Mouse (Mus musculus) midbrain, embryonic 13.5 days (tissue): ENCODE measurements around the gene Car1. TPM values are rescaled to one million over a fixed set of nuclear protein-coding genes. Genes with fewer than 3 reads are reported as not detected.
"Not testable (repeated sequence)": the region's sequence is repeated elsewhere in the genome, so short reads cannot be mapped to it uniquely, and the experiment has no call there.

Source experiments
- ATAC-seq: fragments of 200-750 bp; cut with Nextera tagmentation; 2 replicates; pipeline ENCODE4 v1.8.0; 2017; ENCODE audit warnings: mild to moderate bottlenecking, moderate TSS enrichment, moderate library complexity
- H3K27ac ChIP-seq: fragments of 300-500 bp; sonication (generic); 2 replicates; pipeline ENCODE4 v1.5.1; 2015; ENCODE audit warnings: inconsistent platforms, mild to moderate bottlenecking, moderate library complexity
- H3K27me3 ChIP-seq: fragments of 300-500 bp; sonication (generic); 2 replicates; pipeline ENCODE4 v1.6.1; 2015; ENCODE audit warnings: mild to moderate bottlenecking, inconsistent platforms
- H3K36me3 ChIP-seq: fragments of 300-500 bp; sonication (generic); 2 replicates; pipeline ENCODE4 v1.6.1; 2015; ENCODE audit warnings: mild to moderate bottlenecking, inconsistent platforms
- H3K4me1 ChIP-seq: fragments of 300-500 bp; sonication (generic); replicated peaks from 2 replicates; pipeline ENCODE4 v1.6.1; 2015; ENCODE audit warnings: inconsistent platforms
- H3K4me2 ChIP-seq: fragments of 300-500 bp; sonication (generic); replicated peaks from 2 replicates; pipeline ENCODE4 v1.6.1; 2015; ENCODE audit warnings: moderate library complexity, mild to moderate bottlenecking, inconsistent platforms
- H3K4me3 ChIP-seq: fragments of 300-500 bp; sonication (generic); replicated peaks from 2 replicates; pipeline ENCODE4 v1.5.1; 2015; ENCODE audit warnings: mild to moderate bottlenecking, inconsistent platforms
- H3K9ac ChIP-seq: fragments of 300-500 bp; sonication (generic); replicated peaks from 2 replicates; pipeline ENCODE4 v1.6.1; 2015; ENCODE audit warnings: mild to moderate bottlenecking, inconsistent platforms
- H3K9me3 ChIP-seq: fragments of 300-500 bp; sonication (generic); 2 replicates; pipeline ENCODE4 v1.6.1; 2016; ENCODE audit warnings: mild to moderate bottlenecking, inconsistent platforms
- WGBS: fragments of 180-500 bp; shearing (Covaris S2); methylation state at CpG from one replicate; pipeline ENCODE4 v1.1.7; 2015; 5-methylcytosine and 5-hydroxymethylcytosine counted together
- polyA plus RNA-seq: library from polyadenylated mRNA; unstranded; fragments of >200 nt; fragmentation: Nextera tagmentation; extraction: Ambion mirVana; gene quantifications from 2 replicates; pipeline ENCODE4 v1.2.1, GENCODE M21; 2015

Car1 gene
- polyA plus RNA-seq, 1 experiment from 2014 or later, result not detected

- H3K9me3 ChIP-seq, H3K27me3 ChIP-seq, H3K9ac ChIP-seq, ATAC-seq, H3K4me2 ChIP-seq, H3K4me1 ChIP-seq, H3K36me3 ChIP-seq, H3K4me3 ChIP-seq, H3K27ac ChIP-seq: not testable (repeated sequence)
- 70% methylated on average over 3 of the region's 3 CpGs for WGBS
These were observed 31.5 kb downstream of the Car1 start for GRCm38 (mm10) chr3:14776497-14777162.

DNA sequence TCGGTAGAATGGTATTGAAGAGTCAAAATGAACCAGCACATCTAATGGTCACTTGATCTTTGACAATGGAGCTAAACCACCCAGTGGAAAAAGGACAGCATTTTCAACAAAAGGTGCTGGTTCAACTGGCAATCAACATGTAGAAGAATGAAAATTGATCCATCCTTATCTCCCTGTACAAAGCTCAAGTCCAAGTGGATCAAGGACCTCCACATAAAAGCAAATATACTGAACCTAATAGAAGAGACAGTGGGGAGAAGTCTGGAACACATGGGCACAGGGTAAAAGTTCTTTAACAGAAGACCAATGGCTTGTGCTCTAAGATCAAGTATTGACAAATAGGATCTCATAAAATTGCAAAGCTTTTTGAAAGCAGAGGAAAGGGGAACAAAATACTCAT, 33.6 kb downstream of the Car1 start:
- 87% methylated on average over 1 of the region's 1 CpGs for WGBS
- not testable (repeated sequence) for H3K9ac ChIP-seq, H3K4me1 ChIP-seq, H3K27me3 ChIP-seq, ATAC-seq, H3K9me3 ChIP-seq, H3K27ac ChIP-seq, H3K4me2 ChIP-seq, H3K4me3 ChIP-seq, H3K36me3 ChIP-seq

GRCm38 (mm10) chr3:14772473-14772872, 35.7 kb downstream of the Car1 start:
- H3K36me3 ChIP-seq, H3K9ac ChIP-seq, H3K4me1 ChIP-seq, H3K27me3 ChIP-seq, H3K4me3 ChIP-seq, ATAC-seq, H3K27ac ChIP-seq, H3K9me3 ChIP-seq, H3K4me2 ChIP-seq: not testable (repeated sequence)
- WGBS, result 93% methylated on average over 1 of the region's 1 CpGs

DNA sequence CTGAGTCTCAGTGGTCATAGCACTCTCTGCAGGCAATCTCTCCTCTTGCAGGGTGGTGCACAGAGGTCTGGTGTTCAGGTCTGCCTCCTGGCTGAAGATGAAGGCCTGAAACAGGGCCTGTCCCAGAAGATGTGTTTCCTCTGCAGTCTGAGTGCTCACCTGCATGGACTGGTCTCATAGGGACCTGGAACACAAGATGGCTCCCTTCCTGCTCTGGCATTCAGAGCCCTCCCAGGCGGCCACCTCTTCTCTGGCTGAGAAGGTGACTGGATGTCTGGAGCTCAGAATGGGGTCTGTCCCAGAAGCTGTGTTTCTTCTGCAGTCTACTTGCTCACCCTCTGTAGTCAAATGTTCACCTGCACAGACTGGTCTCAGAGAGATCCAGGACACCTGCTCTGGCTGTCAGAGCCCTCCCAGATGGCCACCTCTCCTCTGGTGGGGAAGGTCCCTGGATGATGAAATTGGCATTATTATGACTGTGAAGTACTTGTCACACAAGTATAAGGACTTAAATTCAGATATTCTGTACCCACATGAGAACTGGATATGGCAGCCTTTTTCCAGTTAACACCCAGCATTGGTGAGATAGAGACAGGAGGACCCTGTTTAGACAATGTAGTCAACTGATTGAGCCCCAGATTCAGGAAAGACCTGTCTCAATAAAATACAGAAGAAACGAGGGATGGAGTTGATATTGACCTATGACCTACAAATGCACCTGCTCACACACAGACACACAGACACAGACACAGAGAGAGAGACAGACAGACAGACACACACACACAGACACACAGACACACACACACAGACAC, 43.2 kb downstream of the Car1 start:
- no peaks in the 10 kb centered on the region for H3K36me3 ChIP-seq
- H3K27ac ChIP-seq, result no peak overlapping the region
- no peaks in the 10 kb centered on the region for H3K27me3 ChIP-seq
- 69% methylated on average over 2 of the region's 2 CpGs for WGBS
- ATAC-seq, result no peak
- H3K9me3 ChIP-seq, result no peaks in the 10 kb centered on the region
- no peak overlapping the region for H3K9ac ChIP-seq
- no peak overlapping the region for H3K4me2 ChIP-seq
- no peak overlapping the region for H3K4me3 ChIP-seq
- no peaks in the 10 kb centered on the region for H3K4me1 ChIP-seq

DNA sequence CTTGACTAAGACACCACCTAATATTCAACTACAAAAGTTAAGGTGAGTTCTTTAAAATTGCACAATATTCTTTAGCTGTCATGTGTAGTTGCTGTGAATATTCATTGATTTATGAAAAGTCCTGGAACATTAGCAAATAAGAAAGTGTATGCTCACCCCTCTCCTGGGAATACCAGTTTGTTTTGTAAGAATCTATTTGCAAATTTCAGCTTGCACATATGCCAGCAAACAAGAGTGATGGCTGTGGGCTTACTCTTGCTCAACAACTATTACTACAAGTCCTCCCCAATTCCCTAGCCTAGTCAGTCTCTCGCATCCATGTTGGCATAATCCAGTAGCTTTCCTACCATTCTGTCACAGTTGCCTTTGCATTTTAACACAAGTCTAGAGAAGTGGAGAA, 52.5 kb downstream of the Car1 start:
- Histone ChIP-seq H3K27ac (no peak overlapping the region), H3K27me3 (no peaks in the 10 kb centered on the region), H3K4me3 (no peak overlapping the region), H3K4me2 (no peak overlapping the region), H3K9me3 (no peaks in the 10 kb centered on the region), H3K36me3 (no peaks in the 10 kb centered on the region), H3K9ac (no peak overlapping the region), H3K4me1 (no peaks in the 10 kb centered on the region)
- 92% methylated on average over 1 of the region's 1 CpGs for WGBS
- ATAC-seq, result no peak

DNA sequence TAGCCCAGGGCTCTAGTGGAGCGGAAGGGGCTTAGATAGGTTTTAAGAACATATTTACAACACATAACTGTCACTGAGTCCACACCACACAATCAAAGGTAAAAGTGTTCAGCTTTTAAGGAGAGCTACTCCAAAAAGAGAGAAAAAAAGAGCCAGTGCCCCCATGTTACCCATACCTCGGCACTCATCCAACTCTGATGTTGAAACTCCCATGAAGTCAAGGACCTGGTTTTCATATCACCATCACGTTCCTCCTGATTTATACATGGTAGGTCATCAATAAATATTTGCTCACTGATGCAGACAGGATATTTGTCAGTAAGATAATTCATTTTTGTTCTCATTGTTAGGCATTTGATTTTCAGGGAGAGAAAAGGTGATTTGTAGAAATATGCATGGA, 62.1 kb downstream of the Car1 start:
- no peaks in the 10 kb centered on the region for H3K36me3 ChIP-seq
- 88% methylated on average over 3 of the region's 3 CpGs for WGBS

GRCm38 (mm10) chr3:14738261-14738660, 69.9 kb downstream of the Car1 start:
- Histone ChIP-seq H3K27me3 (no peaks in the 10 kb centered on the region), H3K4me3 (no peak overlapping the region), H3K27ac (no peak overlapping the region), H3K4me2 (no peak overlapping the region), H3K9me3 (no peaks in the 10 kb centered on the region), H3K9ac (no peak overlapping the region), H3K4me1 (no peaks in the 10 kb centered on the region), H3K36me3 (no peaks in the 10 kb centered on the region)
- 87% methylated on average over 2 of the region's 2 CpGs for WGBS
- no peak for ATAC-seq

More for the DNA sequence above, 62.1 kb downstream of the Car1 start:
- no peak overlapping the region for H3K9ac ChIP-seq
- no peak overlapping the region for H3K4me2 ChIP-seq
- no peak for ATAC-seq
- no peaks in the 10 kb centered on the region for H3K4me1 ChIP-seq
- no peaks in the 10 kb centered on the region for H3K27me3 ChIP-seq
- no peak overlapping the region for H3K4me3 ChIP-seq
- H3K9me3 ChIP-seq, result no peaks in the 10 kb centered on the region
- H3K27ac ChIP-seq, result no peak overlapping the region

DNA sequence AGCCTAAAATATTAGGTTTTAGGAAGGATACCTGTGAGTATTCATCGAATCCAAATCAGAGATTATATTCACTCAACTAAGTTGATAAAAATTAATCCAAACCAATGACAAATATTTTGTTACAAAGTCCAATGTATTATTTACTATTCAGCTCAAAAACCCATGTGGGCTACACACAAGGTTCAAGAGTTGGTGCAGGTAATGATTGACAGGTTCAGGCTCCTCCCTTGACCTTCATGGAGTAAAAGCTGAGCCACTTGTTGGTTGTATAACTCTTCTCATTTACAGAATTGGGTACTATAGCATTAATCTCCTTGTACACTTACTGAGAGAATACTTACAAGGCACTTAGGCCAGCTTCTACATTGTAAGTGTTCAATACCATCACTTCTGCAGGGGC, 80.7 kb downstream of the Car1 start:
- not testable (repeated sequence) for H3K27me3 ChIP-seq, H3K9me3 ChIP-seq, H3K4me3 ChIP-seq, H3K36me3 ChIP-seq, H3K27ac ChIP-seq, H3K4me1 ChIP-seq, H3K4me2 ChIP-seq, ATAC-seq, H3K9ac ChIP-seq
- WGBS, result 95% methylated on average over 1 of the region's 1 CpGs

DNA sequence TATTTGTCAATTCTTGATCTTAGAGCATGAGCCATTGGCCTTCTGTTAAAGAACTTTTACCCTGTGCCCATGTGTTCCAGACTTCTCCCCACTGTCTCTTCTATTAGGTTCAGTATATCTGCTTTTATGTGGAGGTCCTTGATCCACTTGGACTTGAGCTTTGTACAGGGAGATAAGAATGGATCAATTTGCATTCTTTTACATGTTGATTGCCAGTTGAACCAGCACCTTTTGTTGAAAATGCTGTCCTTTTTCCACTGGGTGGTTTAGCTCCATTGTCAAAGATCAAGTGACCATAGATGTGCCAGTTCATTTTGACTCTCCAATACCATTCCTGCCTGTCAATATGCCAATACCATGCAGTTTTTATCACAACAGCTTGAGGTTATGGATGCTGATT, 82.7 kb downstream of the Car1 start:
- not testable (repeated sequence) for ATAC-seq, H3K36me3 ChIP-seq, H3K4me1 ChIP-seq, H3K9me3 ChIP-seq, H3K27ac ChIP-seq, H3K4me2 ChIP-seq, H3K4me3 ChIP-seq, H3K9ac ChIP-seq, H3K27me3 ChIP-seq

Other genes with a start within 250 kb of the Car1 start
- 464 and 476 TPM in 2 replicates for gene 1810022K09Rik, start 197.1 kb downstream of the Car1 start, polyA plus RNA-seq
- gene Car13, start 166.6 kb downstream of the Car1 start, polyA plus RNA-seq, result 0.71 and 0.94 TPM in 2 replicates
- gene Car3, start 55.1 kb upstream of the Car1 start, polyA plus RNA-seq, result 1.5 TPM in 2 replicates
- 20.3 and 22.0 TPM in 2 replicates for gene Car2, start 77.9 kb upstream of the Car1 start, polyA plus RNA-seq